Mouse (Mus musculus) liver, embryonic 14.5 days (tissue): ENCODE results near the gene Gm20431. TPM values are rescaled to one million over a fixed set of nuclear protein-coding genes. Genes with fewer than 3 reads are reported as not detected.
A peak's percentile ranks its signal among the peaks of the same experiment; 100 is the strongest.

Source experiments
- ATAC-seq: fragments of 200-750 bp; cut with Nextera tagmentation; 2 replicates; pipeline ENCODE4 v1.8.0; 2017; ENCODE audit warnings: moderate number of reproducible peaks, mild to moderate bottlenecking, moderate library complexity; ENCODE audit not compliant: insufficient read depth
- DNase-seq, 3 experiments: peaks; one replicate each; pipeline ENCODE4 v3.0.0-alpha.2; 2012 to 2013; ENCODE audit warnings: low read depth in 3 of 3, low spot score in 3 of 3
- H3K27ac ChIP-seq: fragments of 300-500 bp; sonication (generic); 2 replicates; pipeline ENCODE4 v1.5.1; 2014; ENCODE audit warnings: moderate library complexity, mild to moderate bottlenecking, control low read depth, inconsistent platforms
- H3K27me3 ChIP-seq: fragments of 300-500 bp; sonication (generic); 2 replicates; pipeline ENCODE4 v1.6.1; 2014; ENCODE audit warnings: mild to moderate bottlenecking, low read length, moderate library complexity; ENCODE audit not compliant: control insufficient read depth, insufficient read depth
- H3K36me3 ChIP-seq: fragments of 300-500 bp; sonication (generic); replicated peaks from 2 replicates; pipeline ENCODE4 v1.6.1; 2014; ENCODE audit warnings: low read depth; ENCODE audit not compliant: control insufficient read depth, insufficient read depth
- H3K4me1 ChIP-seq, 2 experiments: fragments of 200-500 bp in 1 of 2; fragments of 300-500 bp in 1 of 2; sonication (generic) in 1 of 2; replicated peaks; 2 replicates each; pipeline ENCODE4 v1.6.1; 2012 to 2014; ENCODE audit warnings: antibody characterized with exemption in 1 of 2, inconsistent platforms in 1 of 2, low read length in 1 of 2; ENCODE audit not compliant: control insufficient read depth in 2 of 2, insufficient read depth in 2 of 2
- H3K4me2 ChIP-seq: fragments of 300-500 bp; sonication (generic); 2 replicates; pipeline ENCODE4 v1.6.1; 2014; ENCODE audit warnings: low read depth, mild to moderate bottlenecking, control low read depth, moderate library complexity
- H3K4me3 ChIP-seq, 2 experiments: fragments of 200-500 bp in 1 of 2; fragments of 300-500 bp in 1 of 2; sonication (generic) in 1 of 2; 2 replicates each; pipeline ENCODE4 v1.5.1; 2012 to 2014; ENCODE audit warnings: low read depth in 2 of 2, low read length in 2 of 2, mild to moderate bottlenecking in 2 of 2, control low read depth in 1 of 2, inconsistent platforms in 1 of 2, moderate library complexity in 1 of 2; ENCODE audit not compliant: insufficient read depth in 1 of 2
- H3K9ac ChIP-seq: fragments of 300-500 bp; sonication (generic); replicated peaks from 2 replicates; pipeline ENCODE4 v1.6.1; 2014; ENCODE audit warnings: mild to moderate bottlenecking, control low read depth, moderate library complexity
- H3K9me3 ChIP-seq: fragments of 300-500 bp; sonication (generic); 2 replicates; pipeline ENCODE4 v1.6.1; 2016; ENCODE audit warnings: low read length, mixed read lengths; ENCODE audit not compliant: control insufficient read depth
- CTCF ChIP-seq: IDR thresholded peaks from 2 replicates; pipeline ENCODE4 v1.5.1; 2016; ENCODE audit warnings: antibody characterized with exemption, low read depth, control low read depth
- EP300 ChIP-seq: IDR thresholded peaks from 2 replicates; pipeline ENCODE4 v1.6.1; 2016; ENCODE audit warnings: antibody characterized with exemption, low read depth
- WGBS: fragments of 180-500 bp; shearing (Covaris S2); extraction: QIAGEN DNeasy Blood & Tissue Kit; methylation state at CpG from one replicate; pipeline ENCODE4 v1.1.7; 2014; ENCODE audit not compliant: insufficient replicate concordance; 5-methylcytosine and 5-hydroxymethylcytosine counted together
- polyA plus RNA-seq, 2 experiments: library from polyadenylated mRNA; depleted of rRNA in 1 of 2; stranded (reverse) in 1 of 2; unstranded in 1 of 2; fragments of >200 nt; fragmentation: Nextera tagmentation in 1 of 2; extraction: Ambion mirVana in 1 of 2; gene quantifications; 2 replicates each; pipeline versions ENCODE4 v1.2.1 to v1.2.3; 2012 to 2014

Gene Gm20431
- polyA plus RNA-seq, 2 experiments = 0.96 TPM; not detected in 1

DNA sequence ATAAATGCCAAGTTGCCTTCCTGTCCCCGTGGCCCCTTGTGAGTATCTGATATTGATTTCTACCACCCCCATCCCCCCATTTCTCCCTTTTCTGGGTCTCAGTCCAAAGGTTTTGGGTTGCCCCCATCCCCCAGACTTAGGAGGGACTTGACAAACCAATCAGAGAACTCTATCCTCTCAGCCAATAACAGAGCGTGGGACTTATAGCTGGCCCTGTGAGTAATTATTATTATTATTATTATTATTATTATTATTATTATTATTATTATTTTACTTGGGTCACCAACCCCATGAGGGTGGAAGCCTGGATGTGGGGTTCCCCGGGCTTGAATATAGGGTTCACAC is 96.0 kb downstream of the Gm20431 start:
- Histone ChIP-seq H3K4me3 (no peak overlapping the region; a peak in 1 of 4 replicates), H3K27ac (no peak overlapping the region), H3K4me2 (peak overlapping the region; percentile 38), H3K9me3 (no peaks in the 10 kb centered on the region), H3K9ac (no peak overlapping the region), H3K4me1 (peaks cover 0 to 8% of the 10 kb centered on the region in 2 experiments; a peak in 2 of 4 replicates), H3K27me3 (peaks cover under 1% of the 10 kb centered on the region; the same call in 1 of the 2 replicates), H3K36me3 (no peaks in the 10 kb centered on the region)
- DNase-seq (no peak), ATAC-seq (peak; percentile 66; the same call in 1 of the 2 replicates)
- 53% methylated on average over 3 of the region's 3 CpGs for WGBS
- TF ChIP-seq CTCF (no peak), EP300 (no peak)

- 65% methylated on average over 13 of the region's 13 CpGs for WGBS
- Histone ChIP-seq H3K4me2 (peak overlapping the region; percentile 38; the same call in 1 of the 2 replicates), H3K27me3 (peaks cover 6% of the 10 kb centered on the region), H3K4me1 (peaks cover 0 to 8% of the 10 kb centered on the region in 2 experiments; a peak in 2 of 4 replicates), H3K36me3 (no peaks in the 10 kb centered on the region), H3K4me3 (no peak overlapping the region), H3K9ac (no peak overlapping the region), H3K9me3 (no peaks in the 10 kb centered on the region), H3K27ac (no peak overlapping the region)
- TF ChIP-seq EP300 (no peak), CTCF (no peak)
- DNase-seq = no peak
- peak; percentile 80 for ATAC-seq
Observed at GRCm38 (mm10) chr2:167564551-167565311, 96.6 kb downstream of the Gm20431 start.

- H3K4me2 ChIP-seq = no peak overlapping the region
- WGBS = 58% methylated on average over 12 of the region's 12 CpGs
Observed at GRCm38 (mm10) chr2:167563703-167564102, 97.6 kb downstream of the Gm20431 start.

GRCm38 (mm10) chr2:167563035-167563434 is 98.3 kb downstream of the Gm20431 start:
- DNase-seq = no peak
- WGBS = 45% methylated on average over 5 of the region's 5 CpGs
- H3K9ac ChIP-seq = no peak overlapping the region
- no peak overlapping the region for H3K4me2 ChIP-seq
- no peak overlapping the region for H3K27ac ChIP-seq
- no peaks in the 10 kb centered on the region for H3K9me3 ChIP-seq
- H3K36me3 ChIP-seq = no peaks in the 10 kb centered on the region
- ATAC-seq = no peak
- TF ChIP-seq EP300 = no peak
- TF ChIP-seq CTCF = no peak
- H3K27me3 ChIP-seq = peaks cover 11% of the 10 kb centered on the region
- peaks cover 0 to 8% of the 10 kb centered on the region in 2 experiments; a peak in 2 of 4 replicates for H3K4me1 ChIP-seq
- no peak overlapping the region for H3K4me3 ChIP-seq

More at GRCm38 (mm10) chr2:167563703-167564102, 97.6 kb downstream of the Gm20431 start:
- H3K9ac ChIP-seq = no peak overlapping the region
- H3K4me1 ChIP-seq = peaks cover 0 to 8% of the 10 kb centered on the region in 2 experiments; a peak in 2 of 4 replicates
- peaks cover 11% of the 10 kb centered on the region for H3K27me3 ChIP-seq
- DNase-seq = no peak
- no peaks in the 10 kb centered on the region for H3K9me3 ChIP-seq
- no peak for ATAC-seq
- no peak overlapping the region for H3K27ac ChIP-seq
- H3K36me3 ChIP-seq = no peaks in the 10 kb centered on the region
- TF ChIP-seq EP300 (no peak), CTCF (no peak)
- H3K4me3 ChIP-seq = no peak overlapping the region

GRCm38 (mm10) chr2:167562101-167562500 is 99.2 kb downstream of the Gm20431 start:
- Histone ChIP-seq H3K36me3 (no peaks in the 10 kb centered on the region), H3K27ac (no peak overlapping the region), H3K4me2 (no peak overlapping the region), H3K9ac (no peak overlapping the region), H3K9me3 (no peaks in the 10 kb centered on the region), H3K27me3 (peaks cover 11% of the 10 kb centered on the region), H3K4me1 (peaks cover 0 to 8% of the 10 kb centered on the region in 2 experiments; a peak in 2 of 4 replicates), H3K4me3 (no peak overlapping the region)
- TF ChIP-seq EP300 = no peak
- TF ChIP-seq CTCF = no peak
- ATAC-seq (no peak), DNase-seq (no peak)
- WGBS = 32% methylated on average over 8 of the region's 8 CpGs
